Mouse (Mus musculus) MEL (cell line): ENCODE measurements at regions not wholly inside any gene's neighbourhood (a gene's known extent, or its start where the extent isn't known, plus 50 kb on each side); places are given as distances from the start of the nearest gene placed in this dataset.

ENCODE experiments used
- DNase-seq: peaks from one replicate; pipeline ENCODE4 v3.0.0; 2011; ENCODE audit warnings: low read depth, low spot score
- H3K27ac ChIP-seq: 2 replicates; pipeline ENCODE4 v1.5.1; 2012; ENCODE audit warnings: low read depth, mild to moderate bottlenecking, control low read depth, low read length, moderate library complexity; ENCODE audit not compliant: control insufficient read depth
- H3K27me3 ChIP-seq, 2 experiments: fragments of 150-350 bp in 1 of 2; sonication (generic) in 1 of 2; 2 replicates each; pipeline ENCODE4 v1.6.1; 2012; ENCODE audit warnings: low read length in 2 of 2, mild to moderate bottlenecking in 2 of 2, improper control_type of control experiment in 1 of 2, moderate library complexity in 1 of 2; ENCODE audit not compliant: insufficient read depth in 2 of 2, control insufficient read depth in 1 of 2
- H3K36me3 ChIP-seq, 2 experiments: 2 replicates each; pipeline ENCODE4 v1.6.1; 2012 to 2014; ENCODE audit warnings: low read length in 2 of 2, improper control_type of control experiment in 1 of 2, inconsistent platforms in 1 of 2, mild to moderate bottlenecking in 1 of 2; ENCODE audit not compliant: insufficient read depth in 2 of 2, control insufficient read depth in 1 of 2
- H3K4me1 ChIP-seq, 2 experiments: fragments of 150-350 bp in 1 of 2; sonication (generic) in 1 of 2; 2 replicates each; pipeline ENCODE4 v1.6.1; 2012; ENCODE audit warnings: low read length in 2 of 2, improper control_type of control experiment in 1 of 2, mild to moderate bottlenecking in 1 of 2; ENCODE audit not compliant: insufficient read depth in 2 of 2, control insufficient read depth in 1 of 2
- H3K4me3 ChIP-seq, 2 experiments: fragments of 150-350 bp in 1 of 2; sonication (generic) in 1 of 2; 2 replicates each; pipeline ENCODE4 v1.5.1; 2012; ENCODE audit warnings: low read depth in 2 of 2, low read length in 2 of 2, mild to moderate bottlenecking in 2 of 2, moderate library complexity in 2 of 2, control low read depth in 1 of 2, improper control_type of control experiment in 1 of 2; ENCODE audit not compliant: control insufficient read depth in 1 of 2, insufficient read depth in 1 of 2
- H3K79me2 ChIP-seq: 2 replicates; pipeline ENCODE4 v1.6.1; 2012; ENCODE audit warnings: mild to moderate bottlenecking, low read length, moderate library complexity; ENCODE audit not compliant: control insufficient read depth, poor library complexity, insufficient read depth
- H3K9ac ChIP-seq: 2 replicates; pipeline ENCODE4 v1.6.1; 2012; ENCODE audit warnings: low read depth, mild to moderate bottlenecking, control low read depth, low read length, moderate library complexity; ENCODE audit not compliant: control insufficient read depth, poor library complexity, severe bottlenecking
- H3K9me3 ChIP-seq: fragments of 150-350 bp; sonication (generic); replicated peaks from 2 replicates; pipeline ENCODE4 v1.6.1; 2012; ENCODE audit warnings: mild to moderate bottlenecking, low read length, improper control_type of control experiment, moderate library complexity; ENCODE audit not compliant: insufficient read depth
- BHLHE40 ChIP-seq: IDR thresholded peaks from 2 replicates; pipeline ENCODE4 v1.6.1; 2012; ENCODE audit warnings: low read depth, mild to moderate bottlenecking, inconsistent platforms, low read length, improper control_type of control experiment, borderline replicate concordance
- CHD2 ChIP-seq: IDR thresholded peaks from 2 replicates; pipeline ENCODE4 v1.6.1; 2011; ENCODE audit warnings: low read length, improper control_type of control experiment
- CTCF ChIP-seq, 3 experiments: IDR thresholded peaks in 2 of 3; conservative IDR thresholded peaks in 1 of 3; 2 replicates each; pipeline ENCODE4 v1.5.1; 2011 to 2012; ENCODE audit warnings: low read length in 3 of 3, low read depth in 2 of 3, mild to moderate bottlenecking in 2 of 3, improper control_type of control experiment in 1 of 3, inconsistent platforms in 1 of 3, mixed read lengths in 1 of 3, moderate library complexity in 1 of 3; ENCODE audit not compliant: control insufficient read depth in 1 of 3, insufficient read depth in 1 of 3, poor library complexity in 1 of 3, severe bottlenecking in 1 of 3
- E2F4 ChIP-seq: IDR thresholded peaks from 2 replicates; pipeline ENCODE4 v1.6.1; 2011; ENCODE audit warnings: low read depth, low read length, improper control_type of control experiment, borderline replicate concordance
- EP300 ChIP-seq, 2 experiments: IDR thresholded peaks; 2 replicates each; pipeline ENCODE4 v1.6.1; 2011; ENCODE audit warnings: improper control_type of control experiment in 2 of 2, low read length in 2 of 2, low read depth in 1 of 2, mild to moderate bottlenecking in 1 of 2
- ETS1 ChIP-seq: IDR thresholded peaks from 2 replicates; pipeline ENCODE4 v1.6.1; 2012; ENCODE audit warnings: low read depth, mild to moderate bottlenecking, inconsistent platforms, low read length, improper control_type of control experiment, moderate library complexity
- GABPA ChIP-seq: IDR thresholded peaks from 2 replicates; pipeline ENCODE4 v1.6.1; 2012; ENCODE audit warnings: low read depth, mild to moderate bottlenecking, inconsistent platforms, low read length, improper control_type of control experiment, moderate library complexity
- GATA1 ChIP-seq: IDR thresholded peaks from 2 replicates; pipeline ENCODE4 v1.6.1; 2011; ENCODE audit warnings: low read depth, low read length, improper control_type of control experiment
- HCFC1 ChIP-seq: IDR thresholded peaks from 2 replicates; pipeline ENCODE4 v1.6.1; 2012; ENCODE audit warnings: low read depth, mild to moderate bottlenecking, inconsistent platforms, low read length, improper control_type of control experiment, moderate library complexity
- JUND ChIP-seq: IDR thresholded peaks from 2 replicates; pipeline ENCODE4 v1.6.1; 2011; ENCODE audit warnings: low read depth, mild to moderate bottlenecking, improper control_type of control experiment, low read length
- MXI1 ChIP-seq: IDR thresholded peaks from 2 replicates; pipeline ENCODE4 v1.6.1; 2011; ENCODE audit warnings: mild to moderate bottlenecking, low read depth, low read length, improper control_type of control experiment
- MYC ChIP-seq: IDR thresholded peaks from 2 replicates; pipeline ENCODE4 v1.6.1; 2011; ENCODE audit warnings: low read depth, mild to moderate bottlenecking, low read length, improper control_type of control experiment, moderate library complexity
- POLR2A ChIP-seq, 2 experiments: IDR thresholded peaks; 2 replicates each; pipeline ENCODE4 v1.6.1; 2011 to 2012; ENCODE audit warnings: low read length in 2 of 2, mild to moderate bottlenecking in 2 of 2, control low read depth in 1 of 2, improper control_type of control experiment in 1 of 2, low read depth in 1 of 2, moderate library complexity in 1 of 2; ENCODE audit not compliant: control insufficient read depth in 1 of 2, insufficient read depth in 1 of 2, poor library complexity in 1 of 2
- POLR2AphosphoS5 ChIP-seq: IDR thresholded peaks from 2 replicates; pipeline ENCODE4 v1.6.1; 2012; ENCODE audit warnings: low read depth, borderline replicate concordance, mild to moderate bottlenecking, inconsistent platforms, low read length, moderate library complexity, mixed read lengths
- SMC3 ChIP-seq: IDR thresholded peaks from 2 replicates; pipeline ENCODE4 v1.6.1; 2011; ENCODE audit warnings: low read depth, low read length, improper control_type of control experiment
- TAL1 ChIP-seq: IDR thresholded peaks from 2 replicates; pipeline ENCODE4 v1.6.1; 2012; ENCODE audit warnings: mild to moderate bottlenecking, inconsistent platforms, low read length, moderate library complexity, mixed read lengths
- TBP ChIP-seq: IDR thresholded peaks from 2 replicates; pipeline ENCODE4 v1.8.0; 2011; ENCODE audit warnings: low read depth, low read length, improper control_type of control experiment
- TCF12 ChIP-seq: IDR thresholded peaks from 2 replicates; pipeline ENCODE4 v1.6.1; 2014; ENCODE audit warnings: low read depth, mild to moderate bottlenecking, inconsistent platforms, low read length, improper control_type of control experiment, moderate library complexity
- UBTF ChIP-seq: IDR thresholded peaks from 2 replicates; pipeline ENCODE4 v1.6.1; 2012; ENCODE audit warnings: low read depth, mild to moderate bottlenecking, inconsistent platforms, low read length, improper control_type of control experiment, moderate library complexity, borderline replicate concordance; ENCODE audit not compliant: insufficient read depth
- USF1 ChIP-seq: IDR thresholded peaks from 2 replicates; pipeline ENCODE4 v1.6.1; 2014; ENCODE audit warnings: low read depth, mild to moderate bottlenecking, inconsistent platforms, low read length, improper control_type of control experiment, moderate library complexity
- USF2 ChIP-seq, 2 experiments: IDR thresholded peaks; 2 replicates each; pipeline ENCODE4 v1.6.1; 2011 to 2012; ENCODE audit warnings: improper control_type of control experiment in 2 of 2, low read length in 2 of 2, borderline replicate concordance in 1 of 2, inconsistent platforms in 1 of 2, low read depth in 1 of 2, mild to moderate bottlenecking in 1 of 2; ENCODE audit not compliant: insufficient read depth in 1 of 2
- ZC3H11A ChIP-seq: IDR thresholded peaks from 2 replicates; pipeline ENCODE4 v1.6.1; 2012; ENCODE audit warnings: low read depth, mild to moderate bottlenecking, inconsistent platforms, low read length, improper control_type of control experiment

GRCm38 (mm10) chr14:102329409-102329808, 599.7 kb downstream of the Lmo7 start:
- H3K27me3 ChIP-seq, result no peaks in the 10 kb centered on the region
- DNase-seq, result no peak
- H3K9ac ChIP-seq, result no peak overlapping the region
- H3K36me3 ChIP-seq, result no peaks in the 10 kb centered on the region
- H3K79me2 ChIP-seq, result no peaks in the 10 kb centered on the region
- TF ChIP-seq TCF12 (no peak), E2F4 (no peak), TBP (no peak), JUND (no peak), CTCF (IDR thresholded peaks at IDR 0.05 in 2 of 3, conservative IDR thresholded peaks at IDR 0.05 in 1 of 3; ENCODE audit: control insufficient read depth in 1 of 3, insufficient read depth in 1 of 3, low read depth in 2 of 3, low read length in 3 of 3, poor library complexity in 1 of 3, severe bottlenecking in 1 of 3) (no peak), BHLHE40 (no peak), POLR2AphosphoS5 (no peak), ETS1 (no peak), GABPA (no peak), POLR2A (IDR thresholded peaks at IDR 0.05; ENCODE audit: control insufficient read depth in 1 of 2, insufficient read depth in 1 of 2, low read depth in 1 of 2, low read length in 2 of 2, poor library complexity in 1 of 2) (no peak), USF1 (no peak), TAL1 (no peak), HCFC1 (no peak), GATA1 (no peak)
- no peaks in the 10 kb centered on the region for H3K4me1 ChIP-seq
- H3K27ac ChIP-seq, result no peak overlapping the region
- no peak overlapping the region for H3K4me3 ChIP-seq
- no peaks in the 10 kb centered on the region for H3K9me3 ChIP-seq

- Histone ChIP-seq H3K9me3 (no peaks in the 10 kb centered on the region), H3K9ac (no peak overlapping the region), H3K27ac (no peak overlapping the region), H3K79me2 (no peaks in the 10 kb centered on the region), H3K36me3 (no peaks in the 10 kb centered on the region), H3K4me3 (no peak overlapping the region), H3K4me1 (no peaks in the 10 kb centered on the region), H3K27me3 (no peaks in the 10 kb centered on the region)
- no peak for TF ChIP-seq TCF12
- no peak for TF ChIP-seq MYC
- TF ChIP-seq POLR2A (IDR thresholded peaks at IDR 0.05; ENCODE audit: control insufficient read depth in 1 of 2, insufficient read depth in 1 of 2, low read depth in 1 of 2, low read length in 2 of 2, poor library complexity in 1 of 2), result no peak
- TF ChIP-seq USF1, result no peak
- TF ChIP-seq GABPA, result no peak
- TF ChIP-seq CTCF (IDR thresholded peaks at IDR 0.05 in 2 of 3, conservative IDR thresholded peaks at IDR 0.05 in 1 of 3; ENCODE audit: control insufficient read depth in 1 of 3, insufficient read depth in 1 of 3, low read depth in 2 of 3, low read length in 3 of 3, poor library complexity in 1 of 3, severe bottlenecking in 1 of 3), result no peak
- no peak for TF ChIP-seq TBP
- TF ChIP-seq HCFC1, result no peak
- no peak for TF ChIP-seq MXI1
- no peak for TF ChIP-seq ZC3H11A
- TF ChIP-seq CHD2, result no peak
- TF ChIP-seq UBTF, result no peak
- no peak for TF ChIP-seq JUND
- TF ChIP-seq USF2 (IDR thresholded peaks at IDR 0.05; ENCODE audit: borderline replicate concordance in 1 of 2, insufficient read depth in 1 of 2, low read depth in 1 of 2, low read length in 2 of 2), result no peak
- no peak for TF ChIP-seq EP300 (IDR thresholded peaks at IDR 0.05; ENCODE audit: low read depth in 1 of 2, low read length in 2 of 2)
- TF ChIP-seq SMC3, result no peak
- no peak for DNase-seq
Observed at GRCm38 (mm10) chr14:102306332-102306731, 576.6 kb downstream of the Lmo7 start.
